Mouse (Mus musculus) CH12.LX (cell line): ENCODE results near the gene Tdrd12. TPM values are rescaled to one million over a fixed set of nuclear protein-coding genes. Genes with fewer than 3 reads are reported as not detected.

Experiments
- DNase-seq: peaks from one replicate; pipeline ENCODE4 v3.0.0-alpha.2; 2013; ENCODE audit errors: extremely low read depth
- H3K27ac ChIP-seq: 2 replicates; pipeline ENCODE4 v1.5.1; 2012; ENCODE audit warnings: low read depth, mild to moderate bottlenecking, control low read depth, moderate library complexity; ENCODE audit not compliant: insufficient read depth
- H3K27me3 ChIP-seq: replicated peaks from 2 replicates; pipeline ENCODE3; 2012; ENCODE audit warnings: inconsistent platforms
- H3K36me3 ChIP-seq, 2 experiments: replicated peaks in 1 of 2; 2 replicates each; pipeline versions ENCODE3 to v1.6.1; 2012; ENCODE audit warnings: inconsistent platforms in 1 of 2, low read length in 1 of 2, mild to moderate bottlenecking in 1 of 2, mixed read lengths in 1 of 2, moderate library complexity in 1 of 2; ENCODE audit not compliant: control insufficient read depth in 1 of 2, insufficient read depth in 1 of 2
- H3K4me1 ChIP-seq, 2 experiments: 2 replicates each; pipeline ENCODE4 v1.6.1; 2012; ENCODE audit warnings: inconsistent platforms in 1 of 2, moderate library complexity in 1 of 2; ENCODE audit not compliant: insufficient read depth in 2 of 2, control insufficient read depth in 1 of 2
- H3K4me2 ChIP-seq: 2 replicates; pipeline ENCODE4 v1.6.1; 2012; ENCODE audit warnings: low read depth, mild to moderate bottlenecking, control low read depth; ENCODE audit not compliant: poor library complexity, insufficient read depth, severe bottlenecking
- H3K4me3 ChIP-seq, 3 experiments: fragments of 150-350 bp in 1 of 3; sonication (generic) in 1 of 3; replicated peaks in 1 of 3; 2 replicates each; pipeline versions ENCODE3 to v1.5.1; 2011 to 2012; ENCODE audit warnings: low read depth in 2 of 3, low read length in 2 of 3, mild to moderate bottlenecking in 2 of 3, moderate library complexity in 2 of 3, control low read depth in 1 of 3, improper control_type of control experiment in 1 of 3, inconsistent platforms in 1 of 3, mixed read lengths in 1 of 3; ENCODE audit not compliant: poor library complexity in 1 of 3
- H3K79me2 ChIP-seq: replicated peaks from 2 replicates; pipeline ENCODE4 v1.6.1; 2012; ENCODE audit warnings: mild to moderate bottlenecking, moderate library complexity; ENCODE audit not compliant: control insufficient read depth, poor library complexity, insufficient read depth, severe bottlenecking; ENCODE audit errors: extremely low read depth
- H3K9ac ChIP-seq: 2 replicates; pipeline ENCODE4 v1.6.1; 2012; ENCODE audit warnings: low read depth, mild to moderate bottlenecking, control low read depth, moderate library complexity; ENCODE audit not compliant: insufficient read depth
- H3K9me3 ChIP-seq: replicated peaks from 2 replicates; pipeline ENCODE3; 2012; ENCODE audit warnings: low read length, inconsistent platforms, mixed read lengths
- GABPA ChIP-seq: IDR thresholded peaks from 2 replicates; pipeline ENCODE4 v1.6.1; 2012; ENCODE audit warnings: low read depth, low read length, improper control_type of control experiment, inconsistent platforms; ENCODE audit not compliant: insufficient replicate concordance
- HCFC1 ChIP-seq: IDR thresholded peaks from 2 replicates; pipeline ENCODE4 v1.6.1; 2012; ENCODE audit warnings: low read depth, mild to moderate bottlenecking, inconsistent platforms, low read length, improper control_type of control experiment
- IRF4 ChIP-seq: IDR thresholded peaks from 2 replicates; pipeline ENCODE4 v1.6.1; 2014; ENCODE audit warnings: low read depth, mild to moderate bottlenecking, inconsistent platforms, low read length, improper control_type of control experiment
- JUND ChIP-seq: conservative IDR thresholded peaks from 2 replicates; pipeline ENCODE4 v1.6.1; 2011; ENCODE audit warnings: low read depth, low read length, improper control_type of control experiment
- KAT2A ChIP-seq: IDR thresholded peaks from 2 replicates; pipeline ENCODE4 v1.6.1; 2012; ENCODE audit warnings: low read length, improper control_type of control experiment, inconsistent platforms; ENCODE audit not compliant: insufficient replicate concordance
- MAFK ChIP-seq: IDR thresholded peaks from 2 replicates; pipeline ENCODE4 v1.6.1; 2011; ENCODE audit warnings: low read length, improper control_type of control experiment; ENCODE audit not compliant: insufficient replicate concordance
- MEF2A ChIP-seq: IDR thresholded peaks from 2 replicates; pipeline ENCODE4 v1.6.1; 2014; ENCODE audit warnings: low read depth, mild to moderate bottlenecking, inconsistent platforms, low read length, improper control_type of control experiment, borderline replicate concordance
- NRF1 ChIP-seq: IDR thresholded peaks from 2 replicates; pipeline ENCODE4 v1.6.1; 2014; ENCODE audit warnings: low read depth, mild to moderate bottlenecking, inconsistent platforms, low read length, improper control_type of control experiment, moderate library complexity
- POLR2A ChIP-seq: IDR thresholded peaks from 2 replicates; pipeline ENCODE4 v1.6.1; 2011; ENCODE audit warnings: low read depth, mild to moderate bottlenecking, improper control_type of control experiment, low read length
- RCOR1 ChIP-seq: conservative IDR thresholded peaks from 2 replicates; pipeline ENCODE4 v1.6.1; 2012; ENCODE audit warnings: low read depth, mild to moderate bottlenecking, inconsistent platforms, low read length, improper control_type of control experiment
- SMC3 ChIP-seq: IDR thresholded peaks from 2 replicates; pipeline ENCODE4 v1.6.1; 2011; ENCODE audit warnings: low read depth, low read length, improper control_type of control experiment
- TBP ChIP-seq: conservative IDR thresholded peaks from 2 replicates; pipeline ENCODE4 v1.6.1; 2011; ENCODE audit warnings: low read depth, low read length, improper control_type of control experiment
- UBTF ChIP-seq: IDR thresholded peaks from 2 replicates; pipeline ENCODE4 v1.6.1; 2012; ENCODE audit warnings: low read depth, mild to moderate bottlenecking, inconsistent platforms, low read length, improper control_type of control experiment, moderate library complexity
- ZC3H11A ChIP-seq: IDR thresholded peaks from 2 replicates; pipeline ENCODE4 v1.6.1; 2012; ENCODE audit warnings: low read depth, mild to moderate bottlenecking, inconsistent platforms, low read length, improper control_type of control experiment
- ZMIZ1 ChIP-seq: IDR thresholded peaks from 2 replicates; pipeline ENCODE4 v1.6.1; 2012; ENCODE audit warnings: low read depth, mild to moderate bottlenecking, inconsistent platforms, low read length, improper control_type of control experiment
- dilution Hi-C: fragments of 300-500 bp; cut with MboI; formaldehyde crosslinking; loops from 2 replicates; pipeline ENCODE4 v1.14.3; 2020; ENCODE audit warnings: low sequenced_read_pairs; ENCODE audit not compliant: extremely low pct_unique_long_range_greater_than_20kb, extremely low pct_ligation_motif_present
- in situ Hi-C: fragments of 300-500 bp; cut with MboI; formaldehyde crosslinking; loops from 3 replicates; pipeline ENCODE4 v1.14.3; 2019; ENCODE audit warnings: low sequenced_read_pairs, low pct_ligation_motif_present, low pct_unique_long_range_greater_than_20kb, mixed read lengths
- polyA plus RNA-seq: library from polyadenylated mRNA; unstranded; fragments of >175 nt; gene quantifications from 2 replicates; pipeline ENCODE4 v1.2.1, GENCODE M21; 2012; ENCODE audit warnings: low read depth; ENCODE audit not compliant: insufficient read length
- total RNA-seq, 2 experiments: library from RNA; depleted of rRNA; stranded (reverse); fragments of 300-350 nt in 1 of 2; fragments of >200 nt in 1 of 2; gene quantifications; 2 replicates each; pipeline ENCODE4 v1.2.3; 2012 to 2014

Tdrd12 gene
- total and polyA plus RNA-seq, 3 experiments: 0.08 to 0.21 (median 0.19) TPM

DNA sequence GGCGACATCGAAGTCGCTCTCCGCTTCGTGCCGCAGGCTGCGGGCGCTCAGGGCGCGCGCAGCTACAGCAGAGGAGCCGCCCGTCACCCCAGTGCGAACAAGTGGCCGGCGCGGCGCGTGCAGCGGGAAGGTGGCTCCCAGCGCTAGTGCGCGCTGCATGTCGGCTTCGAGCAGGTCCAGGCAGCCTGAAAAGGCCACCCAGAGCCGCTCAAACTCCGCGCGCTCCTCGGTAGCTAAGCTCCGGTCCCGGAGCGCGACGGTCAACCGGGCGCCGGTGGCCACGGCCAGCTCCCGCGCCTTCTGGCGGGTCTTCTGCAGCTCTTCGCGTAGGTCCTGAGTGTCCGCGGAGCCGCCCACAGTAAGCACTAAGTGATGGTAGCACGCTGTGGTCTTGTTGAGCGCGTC is 47.2 kb upstream of the Tdrd12 start:
- Histone ChIP-seq H3K4me1 (peaks cover 8 to 34% of the 10 kb centered on the region in 2 experiments), H3K27ac (no peak overlapping the region), H3K9me3 (peaks cover 4% of the 10 kb centered on the region)
- dilution Hi-C loops: no loop called here
- no peak for TF ChIP-seq ZMIZ1
- no peak for TF ChIP-seq MAFK
- TF ChIP-seq, all 38 proteins: peak for 0
- DNase-seq: no peak
- Histone ChIP-seq H3K79me2 (0 out of 2 replicates have a peak, but pooled peaks cover 4% of the 10 kb centered on the region), H3K9ac (no peak overlapping the region), H3K36me3 (peaks cover 0 to 7% of the 10 kb centered on the region in 2 experiments), H3K4me3 (peak overlapping the region; percentile 51 to 77 (median 60)), H3K4me2 (peak overlapping the region; percentile 89), H3K27me3 (peaks cover 24% of the 10 kb centered on the region)
- in situ Hi-C loops: loop anchor here (5.0 kb wide), 1 partner anchor 43 kb away; no protein-coding TSS in a partner anchor

DNA sequence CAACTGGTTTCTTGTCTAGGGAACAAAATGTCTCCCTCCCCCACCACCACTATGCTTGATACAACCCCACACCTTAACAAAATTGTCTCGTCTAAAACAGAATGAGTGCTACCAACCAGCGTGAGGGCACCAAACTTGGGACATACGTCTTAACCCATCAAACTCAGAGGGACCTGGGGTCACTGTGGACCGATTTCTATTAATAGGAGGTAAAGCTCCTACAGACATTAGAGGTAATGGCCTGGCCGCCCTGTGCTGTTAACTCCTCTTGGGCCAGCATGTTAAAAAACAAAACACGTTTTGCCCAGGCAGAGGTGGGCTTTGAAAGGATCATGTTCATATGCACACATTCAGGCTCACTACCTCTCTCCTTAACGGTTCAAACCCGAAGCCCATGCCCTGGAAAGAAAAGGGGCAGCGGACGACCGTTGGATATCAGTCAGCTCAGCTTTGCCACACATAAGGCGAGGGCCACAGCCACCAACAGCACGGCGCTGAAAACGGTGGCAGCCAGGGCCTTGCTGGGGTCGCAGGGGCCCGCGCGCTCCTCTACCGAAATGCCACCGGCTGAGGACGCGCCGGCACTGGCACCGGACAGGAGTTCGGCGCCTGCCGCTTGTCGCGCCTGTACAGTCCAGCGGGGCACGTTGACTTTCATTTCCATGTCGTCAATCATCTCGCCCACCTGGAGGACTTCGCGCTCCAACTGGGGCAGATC is 46.7 kb upstream of the Tdrd12 start:
- Histone ChIP-seq H3K36me3 (peaks cover 0 to 7% of the 10 kb centered on the region in 2 experiments), H3K9me3 (peaks cover 4% of the 10 kb centered on the region), H3K4me3 (peak overlapping the region in 1 of 3 experiments; percentile 60), H3K9ac (no peak overlapping the region), H3K79me2 (0 out of 2 replicates have a peak, but pooled peaks cover 4% of the 10 kb centered on the region), H3K4me2 (peak overlapping the region; percentile 89), H3K27me3 (peaks cover 25% of the 10 kb centered on the region), H3K27ac (no peak overlapping the region), H3K4me1 (peaks cover 8 to 34% of the 10 kb centered on the region in 2 experiments)
- in situ Hi-C loops (no loop called here), dilution Hi-C loops (no loop called here)
- DNase-seq: no peak
- no peak for TF ChIP-seq JUND
- TF ChIP-seq SMC3: no peak
- TF ChIP-seq RCOR1: no peak
- TF ChIP-seq TBP: no peak
- TF ChIP-seq NRF1: no peak
- no peak for TF ChIP-seq HCFC1
- TF ChIP-seq UBTF: no peak
- no peak for TF ChIP-seq IRF4
- TF ChIP-seq MEF2A: no peak
- no peak for TF ChIP-seq GABPA
- no peak for TF ChIP-seq MAFK
- no peak for TF ChIP-seq ZC3H11A
- no peak for TF ChIP-seq POLR2A
- TF ChIP-seq KAT2A: no peak
